Mouse (Mus musculus): Measurements from ENCODE around the gene Kank4. TPM values are rescaled to one million over a fixed set of nuclear protein-coding genes. Genes with fewer than 3 reads are reported as not detected.

The Kank4 gene
- polyA plus RNA-seq (2012; fragmentation: generic; extraction: Trizol), result under 1 TPM in 1 of 2 experiments, not detected in 1; 0.04 TPM

GRCm38 (mm10) chr4:98817184-98817911, at the start of gene Kank4:
Kank4 (minus strand) TSS chr4:98817537.

GRCm38 (mm10) chr4:98823740-98824139, 6.4 kb upstream of the Kank4 start, which contains the start of gene I0C0044D17Rik:
I0C0044D17Rik (minus strand) TSS chr4:98823840.

GRCm38 (mm10) chr4:98726590-98727237, 90.6 kb downstream of the Kank4 start, which contains the start of gene L1td1:
L1td1 (plus strand) TSS chr4:98726734.

Other genes starting within 250 kb of the Kank4 start
- not detected for gene L1td1, start 90.8 kb downstream of the Kank4 start, polyA plus RNA-seq (2012; fragmentation: generic; extraction: Trizol)
- not detected for gene I0C0044D17Rik, start 6.3 kb upstream of the Kank4 start, polyA plus RNA-seq (2012; fragmentation: generic; extraction: Trizol)
- 1 to 10 TPM; 1.6 to 8.0 TPM for gene Usp1, start 106.3 kb upstream of the Kank4 start, polyA plus RNA-seq (2012; fragmentation: generic; extraction: Trizol)
- under 1 TPM; 0.01 to 0.09 TPM for gene Angptl3, start 213.4 kb upstream of the Kank4 start, polyA plus RNA-seq (2012; fragmentation: generic; extraction: Trizol)

All from C3H10T1/2 (cell line).